Mouse (Mus musculus): Measurements from ENCODE around the gene Zfp667. TPM values are rescaled to one million over a fixed set of nuclear protein-coding genes. Genes with fewer than 3 reads are reported as not detected.

Gene Zfp667
- polyA plus RNA-seq, 1 experiment from 2014 or later: 4.8 TPM

DNA sequence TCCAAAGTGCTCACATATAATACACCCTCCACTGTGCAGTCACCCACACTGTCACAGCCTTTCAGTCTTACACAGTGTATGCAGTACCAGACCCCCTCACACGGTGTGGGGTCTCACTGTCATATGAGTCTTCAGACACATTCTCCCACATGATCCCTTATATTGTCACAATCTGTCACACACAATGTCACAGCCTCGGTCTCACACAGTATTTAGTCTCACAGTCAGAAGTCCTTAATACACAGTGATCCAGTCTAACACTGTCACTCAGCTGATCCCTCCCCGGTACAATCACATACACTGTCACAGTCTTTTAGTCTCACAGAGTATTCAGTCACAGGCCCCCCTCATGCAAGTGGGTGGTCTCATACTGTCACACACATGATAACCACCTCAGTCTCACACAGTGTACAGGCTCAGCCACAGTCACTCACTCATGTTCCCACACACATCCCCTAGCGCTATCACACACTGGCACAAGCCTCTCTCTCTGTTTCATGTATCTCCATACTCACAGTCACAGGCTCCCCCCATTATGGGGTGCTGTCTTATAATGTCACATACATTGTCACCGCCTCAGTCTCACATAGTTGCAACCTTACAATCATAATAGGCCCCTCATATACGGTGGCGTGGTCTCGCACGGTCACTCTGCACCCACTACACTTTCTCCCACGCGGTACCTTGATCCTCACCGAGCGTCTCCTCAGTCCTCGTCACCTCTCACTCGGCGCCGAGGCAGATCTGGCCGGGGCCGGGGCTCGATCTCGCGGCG, 44.3 kb downstream of the Zfp667 start:
- H3K4me2 ChIP-seq (ENCODE audit: low read length): peak overlapping the region; percentile 69
- no peaks in the 10 kb centered on the region for H3K4me1 ChIP-seq (replicated peaks; ENCODE audit: insufficient read depth, low read length)
- H3K9me3 ChIP-seq (replicated peaks; ENCODE audit: low read length): no peaks in the 10 kb centered on the region
- DNase-seq (ENCODE audit: low spot score) (peak; percentile 8), ATAC-seq (replicated peaks; ENCODE audit: low FRiP score, low read depth) (peak; percentile 66)
- no peaks in the 10 kb centered on the region for H3K36me3 ChIP-seq (ENCODE audit: insufficient read depth, low read length)
- H3K27ac ChIP-seq: peak overlapping the region; percentile 68
- H3K9ac ChIP-seq (ENCODE audit: low read depth, low read length): peak overlapping the region; percentile 76
- peak overlapping the region; percentile 51 for H3K4me3 ChIP-seq (replicated peaks; ENCODE audit: low read depth, low read length)
- WGBS: 14% methylated on average over 23 of the region's 23 CpGs
- H3K27me3 ChIP-seq (ENCODE audit: insufficient read depth, low read length): no peaks in the 10 kb centered on the region
- TF ChIP-seq CTCF (IDR thresholded peaks at IDR 0.05; ENCODE audit: low read depth): no peak

DNA sequence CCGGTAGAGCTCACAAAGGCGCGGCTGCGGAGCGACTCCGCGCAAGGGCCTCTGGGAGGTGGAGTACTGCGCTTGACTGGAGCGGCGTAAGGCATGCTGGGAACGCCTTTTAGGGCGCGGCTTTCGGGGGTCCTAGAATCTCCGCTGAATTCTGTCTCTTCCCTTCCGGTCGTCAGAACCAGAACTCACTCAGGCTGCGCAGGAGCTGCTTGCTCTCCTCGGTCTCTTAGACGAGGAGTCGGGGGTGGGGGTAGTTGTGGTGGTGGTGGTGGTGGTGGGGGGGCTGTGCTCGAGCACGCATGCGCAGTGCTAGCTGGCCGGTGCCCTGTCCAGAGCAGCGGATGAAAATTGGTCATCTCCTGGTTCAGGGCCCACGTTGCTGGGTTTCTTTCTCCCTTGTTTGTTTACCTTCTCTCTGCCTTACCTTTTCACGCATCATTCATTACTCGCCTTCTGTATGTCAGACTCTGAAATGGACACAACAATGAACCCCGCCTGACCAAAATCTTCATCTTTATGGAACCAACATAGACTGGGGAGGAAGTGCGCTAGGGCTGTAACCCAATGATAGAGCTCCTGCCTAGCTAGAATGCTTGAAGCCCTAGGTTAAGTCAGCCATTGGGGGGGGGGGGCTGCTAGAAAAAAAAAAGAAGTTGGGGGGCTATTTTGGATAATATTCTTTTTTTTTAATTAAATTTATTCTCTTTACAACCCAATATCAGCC, 45.0 kb downstream of the Zfp667 start, which contains the start of gene Zfp583:
Zfp583 (minus strand) TSS at position 53 of the 724 bp plus-strand sequence.
- TF ChIP-seq CTCF (IDR thresholded peaks at IDR 0.05; ENCODE audit: low read depth): no peak
- H3K4me1 ChIP-seq (replicated peaks; ENCODE audit: insufficient read depth, low read length): no peaks in the 10 kb centered on the region
- H3K36me3 ChIP-seq (ENCODE audit: insufficient read depth, low read length): no peaks in the 10 kb centered on the region
- H3K9me3 ChIP-seq (replicated peaks; ENCODE audit: low read length): no peaks in the 10 kb centered on the region
- H3K27ac ChIP-seq: peak within 1 kb of the TSS; percentile 68
- peak within 1 kb of the TSS; percentile 69 for H3K4me2 ChIP-seq (ENCODE audit: low read length)
- peak; percentile 94 for ATAC-seq (replicated peaks; ENCODE audit: low FRiP score, low read depth)
- H3K27me3 ChIP-seq (ENCODE audit: insufficient read depth, low read length): no peaks in the 10 kb centered on the region
- DNase-seq (ENCODE audit: low spot score): peak; percentile 94
- H3K9ac ChIP-seq (ENCODE audit: low read depth, low read length): peak within 1 kb of the TSS; percentile 76
- WGBS: 6% methylated on average over 31 of the region's 31 CpGs
- peak within 1 kb of the TSS; percentile 51 for H3K4me3 ChIP-seq (replicated peaks; ENCODE audit: low read depth, low read length)

DNA sequence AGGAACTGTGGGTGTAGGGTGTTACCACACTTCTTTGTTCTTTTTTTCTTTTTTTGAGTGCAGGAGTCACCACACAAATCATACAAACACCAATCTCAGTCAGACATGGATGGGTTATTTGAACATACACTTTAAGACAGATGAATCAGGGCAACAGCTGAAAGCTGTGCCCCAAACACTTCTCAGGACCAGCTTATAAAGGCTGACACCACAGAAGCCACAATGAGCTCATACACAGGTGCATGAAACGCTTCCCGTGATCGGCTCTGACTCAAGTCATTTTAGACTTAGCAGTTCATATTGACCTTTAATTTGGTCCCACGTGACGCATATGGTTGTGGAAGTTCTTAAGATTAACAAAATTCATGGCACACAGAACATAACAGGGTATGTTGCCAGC, 53.5 kb downstream of the Zfp667 start:
- H3K4me1 ChIP-seq (replicated peaks; ENCODE audit: insufficient read depth, low read length): no peaks in the 10 kb centered on the region
- no peak overlapping the region for H3K4me2 ChIP-seq (ENCODE audit: low read length)
- H3K9me3 ChIP-seq (replicated peaks; ENCODE audit: low read length): no peaks in the 10 kb centered on the region
- ATAC-seq (replicated peaks; ENCODE audit: low FRiP score, low read depth) (no peak), DNase-seq (ENCODE audit: low spot score) (no peak)
- H3K27ac ChIP-seq: no peak overlapping the region
- no peak overlapping the region for H3K4me3 ChIP-seq (replicated peaks; ENCODE audit: low read depth, low read length)
- no peaks in the 10 kb centered on the region for H3K36me3 ChIP-seq (ENCODE audit: insufficient read depth, low read length)
- H3K9ac ChIP-seq (ENCODE audit: low read depth, low read length): no peak overlapping the region
- no peak for TF ChIP-seq CTCF (IDR thresholded peaks at IDR 0.05; ENCODE audit: low read depth)
- no peaks in the 10 kb centered on the region for H3K27me3 ChIP-seq (ENCODE audit: insufficient read depth, low read length)
- 80% methylated on average over 5 of the region's 5 CpGs for WGBS

DNA sequence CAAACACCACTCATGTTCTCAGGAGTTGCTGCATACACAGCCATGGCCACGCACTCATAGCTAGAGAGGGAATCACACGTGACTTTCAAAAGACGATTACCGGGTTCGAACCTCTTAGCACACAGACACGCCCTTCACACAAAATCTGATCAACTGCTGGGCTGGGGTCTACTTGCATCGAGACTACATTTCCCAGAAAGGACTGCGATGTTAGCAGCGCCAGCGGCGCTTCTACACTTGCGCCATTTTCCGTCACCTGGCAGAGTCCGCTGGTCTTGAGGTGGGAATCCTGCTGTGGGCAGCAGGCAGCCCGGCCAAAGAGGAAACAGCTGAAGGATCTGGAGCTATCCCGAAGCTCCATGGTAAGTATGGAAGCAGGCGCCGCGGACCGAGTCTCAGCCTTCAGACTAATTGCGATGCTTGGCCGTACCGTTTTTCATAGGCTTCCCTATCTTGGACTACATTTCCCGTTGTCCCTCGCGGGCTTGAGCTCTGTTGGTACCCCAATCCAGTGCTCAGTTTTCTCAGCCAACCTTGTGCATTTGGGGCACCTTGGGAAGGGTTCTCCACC, 57.2 kb downstream of the Zfp667 start, which contains the start of gene Gm3854:
Gm3854 (plus strand) TSS at position 259 of the 571 bp plus-strand sequence.
- TF ChIP-seq CTCF (IDR thresholded peaks at IDR 0.05; ENCODE audit: low read depth): no peak
- Histone ChIP-seq H3K9ac (ENCODE audit: low read depth, low read length) (peak within 1 kb of the TSS; percentile 57), H3K27me3 (ENCODE audit: insufficient read depth, low read length) (no peaks in the 10 kb centered on the region), H3K36me3 (ENCODE audit: insufficient read depth, low read length) (no peaks in the 10 kb centered on the region), H3K4me3 (replicated peaks; ENCODE audit: low read depth, low read length) (peak within 1 kb of the TSS; percentile 64), H3K4me2 (ENCODE audit: low read length) (peak within 1 kb of the TSS; percentile 64), H3K9me3 (replicated peaks; ENCODE audit: low read length) (no peaks in the 10 kb centered on the region), H3K27ac (no peak within 1 kb of the TSS), H3K4me1 (replicated peaks; ENCODE audit: insufficient read depth, low read length) (no peaks in the 10 kb centered on the region)
- DNase-seq (ENCODE audit: low spot score) (peak; percentile 69), ATAC-seq (replicated peaks; ENCODE audit: low FRiP score, low read depth) (peak; percentile 79)
- WGBS: under 1% methylated on average over 26 of the region's 26 CpGs

DNA sequence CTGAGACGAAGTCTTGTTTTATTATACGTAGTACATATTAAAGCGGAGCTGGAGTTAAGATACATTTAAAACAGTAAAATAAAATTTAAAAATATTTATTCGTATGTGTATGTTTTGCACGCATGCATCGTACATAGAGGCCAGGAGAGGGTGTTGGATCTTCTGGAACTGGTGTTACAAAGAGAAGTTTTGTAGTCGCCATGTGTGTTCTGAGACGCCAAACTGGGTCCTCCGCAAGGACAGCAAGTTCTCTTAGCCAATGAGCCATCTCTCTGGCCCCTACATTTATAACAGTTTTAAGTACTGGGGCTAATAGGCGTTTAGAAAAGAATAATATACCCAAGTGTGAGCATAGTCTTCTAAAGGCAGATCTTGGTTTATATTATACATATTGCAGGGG, 57.7 kb downstream of the Zfp667 start:
- no peaks in the 10 kb centered on the region for H3K4me1 ChIP-seq (replicated peaks; ENCODE audit: insufficient read depth, low read length)
- no peaks in the 10 kb centered on the region for H3K36me3 ChIP-seq (ENCODE audit: insufficient read depth, low read length)
- H3K4me3 ChIP-seq (replicated peaks; ENCODE audit: low read depth, low read length): peak overlapping the region; percentile 64
- TF ChIP-seq CTCF (IDR thresholded peaks at IDR 0.05; ENCODE audit: low read depth): no peak
- no peak overlapping the region for H3K27ac ChIP-seq
- H3K9me3 ChIP-seq (replicated peaks; ENCODE audit: low read length): no peaks in the 10 kb centered on the region
- 30% methylated on average over 10 of the region's 10 CpGs for whole genome bisulfite sequencing
- peak overlapping the region; percentile 57 for H3K9ac ChIP-seq (ENCODE audit: low read depth, low read length)
- H3K4me2 ChIP-seq (ENCODE audit: low read length): peak overlapping the region; percentile 64
- H3K27me3 ChIP-seq (ENCODE audit: insufficient read depth, low read length): no peaks in the 10 kb centered on the region
- no peak for ATAC-seq (replicated peaks; ENCODE audit: low FRiP score, low read depth)
- DNase-seq (ENCODE audit: low spot score): no peak

Other genes starting within 250 kb of the Zfp667 start
- not detected in 2 replicates for gene Nlrp4c, start 241.4 kb upstream of the Zfp667 start, polyA plus RNA-seq (2015; fragmentation: Nextera tagmentation; extraction: Ambion mirVana)
- 60.1 and 72.0 TPM in 2 replicates for gene Zfp787, start 130.6 kb upstream of the Zfp667 start, polyA plus RNA-seq (2015; fragmentation: Nextera tagmentation; extraction: Ambion mirVana)
- gene Zfp444, start 114.4 kb upstream of the Zfp667 start, polyA plus RNA-seq (2015; fragmentation: Nextera tagmentation; extraction: Ambion mirVana): 66.2 and 66.3 TPM in 2 replicates
- gene Galp, start 89.5 kb upstream of the Zfp667 start, polyA plus RNA-seq (2015; fragmentation: Nextera tagmentation; extraction: Ambion mirVana): not detected in 2 replicates
- not detected in 2 replicates for gene Zscan5b, start 64.3 kb upstream of the Zfp667 start, polyA plus RNA-seq (2015; fragmentation: Nextera tagmentation; extraction: Ambion mirVana)
- not detected in 2 replicates for gene Epp13, start 33.9 kb upstream of the Zfp667 start, polyA plus RNA-seq (2015; fragmentation: Nextera tagmentation; extraction: Ambion mirVana)
- gene Zfp583, start 44.7 kb downstream of the Zfp667 start, polyA plus RNA-seq (2015; fragmentation: Nextera tagmentation; extraction: Ambion mirVana): 3.2 and 4.2 TPM in 2 replicates
- gene Gm3854, start 57.2 kb downstream of the Zfp667 start, polyA plus RNA-seq (2015; fragmentation: Nextera tagmentation; extraction: Ambion mirVana): 0.39 and 0.64 TPM in 2 replicates
- gene Zfp78, start 76.7 kb downstream of the Zfp667 start, polyA plus RNA-seq (2015; fragmentation: Nextera tagmentation; extraction: Ambion mirVana): 1.4 and 2.0 TPM in 2 replicates
- gene Zfp28, start 96.7 kb downstream of the Zfp667 start, polyA plus RNA-seq (2015; fragmentation: Nextera tagmentation; extraction: Ambion mirVana): 6.2 and 7.4 TPM in 2 replicates
- not detected in 2 replicates for gene Smim17, start 112.1 kb downstream of the Zfp667 start, polyA plus RNA-seq (2015; fragmentation: Nextera tagmentation; extraction: Ambion mirVana)
- gene Gm20715, start 123.7 kb downstream of the Zfp667 start, polyA plus RNA-seq (2015; fragmentation: Nextera tagmentation; extraction: Ambion mirVana): not detected in 2 replicates
- not detected in 2 replicates for gene Olfr1344, start 152.1 kb downstream of the Zfp667 start, polyA plus RNA-seq (2015; fragmentation: Nextera tagmentation; extraction: Ambion mirVana)
- gene Olfr1336, start 169.6 kb downstream of the Zfp667 start, polyA plus RNA-seq (2015; fragmentation: Nextera tagmentation; extraction: Ambion mirVana): not detected in 2 replicates
- not detected in 2 replicates for gene Olfr1346, start 180.5 kb downstream of the Zfp667 start, polyA plus RNA-seq (2015; fragmentation: Nextera tagmentation; extraction: Ambion mirVana)
- gene Olfr5, start 200.4 kb downstream of the Zfp667 start, polyA plus RNA-seq (2015; fragmentation: Nextera tagmentation; extraction: Ambion mirVana): not detected in 2 replicates
- gene Olfr1347, start 213.2 kb downstream of the Zfp667 start, polyA plus RNA-seq (2015; fragmentation: Nextera tagmentation; extraction: Ambion mirVana): not detected in 2 replicates
- not detected in 2 replicates for gene Olfr1348, start 222.2 kb downstream of the Zfp667 start, polyA plus RNA-seq (2015; fragmentation: Nextera tagmentation; extraction: Ambion mirVana)
- gene Olfr1349, start 236.4 kb downstream of the Zfp667 start, polyA plus RNA-seq (2015; fragmentation: Nextera tagmentation; extraction: Ambion mirVana): not detected in 2 replicates